Mouse (Mus musculus): ENCODE data around the gene Smim24. TPM values are rescaled to one million over a fixed set of nuclear protein-coding genes. Genes with fewer than 3 reads are reported as not detected.

Smim24 gene
- polyA plus RNA-seq, 1 experiment from 2014 or later, result 2.3 TPM

- Histone ChIP-seq H3K27me3 (ENCODE audit: control insufficient read depth, insufficient read depth, low read length) (no peaks in the 10 kb centered on the region), H3K4me2 (peak overlapping the region; percentile 95; the same call in 1 of the 2 replicates), H3K9ac (ENCODE audit: low read length) (no peak overlapping the region), H3K36me3 (ENCODE audit: control insufficient read depth, insufficient read depth, low read length) (peaks cover 16% of the 10 kb centered on the region), H3K4me3 (ENCODE audit: low read depth, low read length) (no peak overlapping the region), H3K27ac (ENCODE audit: low read depth, low read length) (no peak overlapping the region), H3K4me1 (ENCODE audit: control insufficient read depth, insufficient read depth, low read length) (peaks cover 17% of the 10 kb centered on the region), H3K9me3 (ENCODE audit: control insufficient read depth, low read length) (no peaks in the 10 kb centered on the region)
- DNase-seq (ENCODE audit: low spot score, missing footprints) (no peak), ATAC-seq (ENCODE audit: low FRiP score) (no peak)
- 88% methylated on average over 22 of the region's 22 CpGs for WGBS
Observed at GRCm38 (mm10) chr10:81385603-81386306, 7.1 kb upstream of the Smim24 start.

- no peaks in the 10 kb centered on the region for H3K9me3 ChIP-seq (ENCODE audit: control insufficient read depth, low read length)
- ATAC-seq (ENCODE audit: low FRiP score) (no peak), DNase-seq (ENCODE audit: low spot score, missing footprints) (no peak)
- H3K4me2 ChIP-seq, result no peak overlapping the region
- H3K4me1 ChIP-seq (ENCODE audit: control insufficient read depth, insufficient read depth, low read length), result peaks cover 17% of the 10 kb centered on the region
- 97% methylated on average over 20 of the region's 20 CpGs for WGBS
- H3K9ac ChIP-seq (ENCODE audit: low read length), result no peak overlapping the region
- H3K36me3 ChIP-seq (ENCODE audit: control insufficient read depth, insufficient read depth, low read length), result peaks cover 16% of the 10 kb centered on the region
- H3K4me3 ChIP-seq (ENCODE audit: low read depth, low read length), result no peak overlapping the region
- no peaks in the 10 kb centered on the region for H3K27me3 ChIP-seq (ENCODE audit: control insufficient read depth, insufficient read depth, low read length)
- H3K27ac ChIP-seq (ENCODE audit: low read depth, low read length), result no peak overlapping the region
Observed at GRCm38 (mm10) chr10:81387716-81388115, 5.1 kb upstream of the Smim24 start.

- DNase-seq (ENCODE audit: low spot score, missing footprints), result no peak
- H3K9ac ChIP-seq (ENCODE audit: low read length), result peak within 1 kb of the TSS; percentile 28; the same call in 1 of the 2 replicates
- 88% methylated on average over 5 of the region's 5 CpGs for WGBS
Observed at GRCm38 (mm10) chr10:81388505-81389055, 4.3 kb upstream of the Smim24 start, which contains the start of gene Gm48552. Gene Gm48552, plus strand, starts transcription at chr10:81389005.

GRCm38 (mm10) chr10:81389373-81389772 is 3.5 kb upstream of the Smim24 start:
- H3K4me1 ChIP-seq (ENCODE audit: control insufficient read depth, insufficient read depth, low read length), result peaks cover 21% of the 10 kb centered on the region
- no peak overlapping the region for H3K4me3 ChIP-seq (ENCODE audit: low read depth, low read length)
- no peaks in the 10 kb centered on the region for H3K9me3 ChIP-seq (ENCODE audit: control insufficient read depth, low read length)
- ATAC-seq (ENCODE audit: low FRiP score) (peak; percentile 2; the same call in 1 of the 2 replicates), DNase-seq (ENCODE audit: low spot score, missing footprints) (peak; percentile 88)
- H3K36me3 ChIP-seq (ENCODE audit: control insufficient read depth, insufficient read depth, low read length), result peaks cover 16% of the 10 kb centered on the region
- 38% methylated on average over 3 of the region's 3 CpGs for WGBS
- H3K27me3 ChIP-seq (ENCODE audit: control insufficient read depth, insufficient read depth, low read length), result no peaks in the 10 kb centered on the region
- peak overlapping the region; percentile 25 for H3K27ac ChIP-seq (ENCODE audit: low read depth, low read length)
- H3K9ac ChIP-seq (ENCODE audit: low read length), result peak overlapping the region; percentile 28; the same call in 1 of the 2 replicates
- no peak overlapping the region for H3K4me2 ChIP-seq

More at GRCm38 (mm10) chr10:81388505-81389055, 4.3 kb upstream of the Smim24 start, which contains the start of gene Gm48552:
- Histone ChIP-seq H3K27me3 (ENCODE audit: control insufficient read depth, insufficient read depth, low read length) (no peaks in the 10 kb centered on the region), H3K4me2 (no peak within 1 kb of the TSS), H3K36me3 (ENCODE audit: control insufficient read depth, insufficient read depth, low read length) (peaks cover 16% of the 10 kb centered on the region), H3K27ac (ENCODE audit: low read depth, low read length) (peak within 1 kb of the TSS; percentile 25), H3K9me3 (ENCODE audit: control insufficient read depth, low read length) (no peaks in the 10 kb centered on the region), H3K4me1 (ENCODE audit: control insufficient read depth, insufficient read depth, low read length) (peaks cover 19% of the 10 kb centered on the region), H3K4me3 (ENCODE audit: low read depth, low read length) (no peak within 1 kb of the TSS)
- no peak for ATAC-seq (ENCODE audit: low FRiP score)

- H3K9ac ChIP-seq (ENCODE audit: low read length), result peak overlapping the region; percentile 28; the same call in 1 of the 2 replicates
- H3K4me2 ChIP-seq, result no peak overlapping the region
- H3K27ac ChIP-seq (ENCODE audit: low read depth, low read length), result no peak overlapping the region
- no peaks in the 10 kb centered on the region for H3K9me3 ChIP-seq (ENCODE audit: control insufficient read depth, low read length)
- peaks cover 17% of the 10 kb centered on the region for H3K4me1 ChIP-seq (ENCODE audit: control insufficient read depth, insufficient read depth, low read length)
- no peaks in the 10 kb centered on the region for H3K27me3 ChIP-seq (ENCODE audit: control insufficient read depth, insufficient read depth, low read length)
- 56% methylated on average over 23 of the region's 23 CpGs for WGBS
- peak; percentile 97 for DNase-seq (ENCODE audit: low spot score, missing footprints)
- peak; percentile 60 for ATAC-seq (ENCODE audit: low FRiP score)
- no peak overlapping the region for H3K4me3 ChIP-seq (ENCODE audit: low read depth, low read length)
- peaks cover 16% of the 10 kb centered on the region for H3K36me3 ChIP-seq (ENCODE audit: control insufficient read depth, insufficient read depth, low read length)
Observed at GRCm38 (mm10) chr10:81389801-81390677, 2.8 kb upstream of the Smim24 start.

- Histone ChIP-seq H3K4me3 (ENCODE audit: low read depth, low read length) (no peak overlapping the region), H3K4me2 (no peak overlapping the region), H3K9ac (ENCODE audit: low read length) (no peak overlapping the region), H3K9me3 (ENCODE audit: control insufficient read depth, low read length) (no peaks in the 10 kb centered on the region), H3K27me3 (ENCODE audit: control insufficient read depth, insufficient read depth, low read length) (no peaks in the 10 kb centered on the region), H3K36me3 (ENCODE audit: control insufficient read depth, insufficient read depth, low read length) (peaks cover 16% of the 10 kb centered on the region), H3K4me1 (ENCODE audit: control insufficient read depth, insufficient read depth, low read length) (peaks cover 11% of the 10 kb centered on the region), H3K27ac (ENCODE audit: low read depth, low read length) (no peak overlapping the region)
- DNase-seq (ENCODE audit: low spot score, missing footprints) (no peak), ATAC-seq (ENCODE audit: low FRiP score) (no peak)
- 88% methylated on average over 13 of the region's 13 CpGs for WGBS
Observed at GRCm38 (mm10) chr10:81390678-81390965, 2.2 kb upstream of the Smim24 start.

- no peak overlapping the region for H3K4me3 ChIP-seq (ENCODE audit: low read depth, low read length)
- WGBS, result 85% methylated on average over 6 of the region's 6 CpGs
- no peak for ATAC-seq (ENCODE audit: low FRiP score)
- H3K36me3 ChIP-seq (ENCODE audit: control insufficient read depth, insufficient read depth, low read length), result peaks cover 9% of the 10 kb centered on the region
- H3K9ac ChIP-seq (ENCODE audit: low read length), result no peak overlapping the region
- peaks cover 16% of the 10 kb centered on the region for H3K4me1 ChIP-seq (ENCODE audit: control insufficient read depth, insufficient read depth, low read length)
- no peaks in the 10 kb centered on the region for H3K27me3 ChIP-seq (ENCODE audit: control insufficient read depth, insufficient read depth, low read length)
- no peak for DNase-seq (ENCODE audit: low spot score, missing footprints)
- no peak overlapping the region for H3K27ac ChIP-seq (ENCODE audit: low read depth, low read length)
- no peak overlapping the region for H3K4me2 ChIP-seq
- H3K9me3 ChIP-seq (ENCODE audit: control insufficient read depth, low read length), result no peaks in the 10 kb centered on the region
Observed at GRCm38 (mm10) chr10:81392270-81392669, 581 bp upstream of the Smim24 start.

- no peak overlapping the region for H3K27ac ChIP-seq (ENCODE audit: low read depth, low read length)
- peak overlapping the region; percentile 32 for H3K4me2 ChIP-seq
- ATAC-seq (ENCODE audit: low FRiP score) (no peak), DNase-seq (ENCODE audit: low spot score, missing footprints) (no peak)
- H3K9me3 ChIP-seq (ENCODE audit: control insufficient read depth, low read length), result no peaks in the 10 kb centered on the region
- no peak overlapping the region for H3K4me3 ChIP-seq (ENCODE audit: low read depth, low read length)
- 6% methylated on average over 19 of the region's 19 CpGs for WGBS
- no peaks in the 10 kb centered on the region for H3K36me3 ChIP-seq (ENCODE audit: control insufficient read depth, insufficient read depth, low read length)
- no peaks in the 10 kb centered on the region for H3K27me3 ChIP-seq (ENCODE audit: control insufficient read depth, insufficient read depth, low read length)
- H3K9ac ChIP-seq (ENCODE audit: low read length), result peak overlapping the region; percentile 43
- H3K4me1 ChIP-seq (ENCODE audit: control insufficient read depth, insufficient read depth, low read length), result peaks cover 16% of the 10 kb centered on the region
Observed at GRCm38 (mm10) chr10:81393456-81394063, 709 bp downstream of the Smim24 start.

Measured in midbrain, embryonic 11.5 days (tissue).